Mouse (Mus musculus) intestine, embryonic 14.5 days (tissue): ENCODE measurements around the gene Tomm70a. TPM values are rescaled to one million over a fixed set of nuclear protein-coding genes. Genes with fewer than 3 reads are reported as not detected.

Experiments used
- ATAC-seq: fragments of 200-750 bp; cut with Nextera tagmentation; replicated peaks from 2 replicates; pipeline ENCODE4 v1.8.0; 2017; ENCODE audit warnings: low read depth, moderate number of reproducible peaks, moderate TSS enrichment, moderate library complexity; ENCODE audit not compliant: low FRiP score, low TSS enrichment
- DNase-seq: peaks from one replicate; pipeline ENCODE4 v3.0.0-alpha.2; 2018; ENCODE audit warnings: low spot score
- H3K27ac ChIP-seq: fragments of 300-500 bp; sonication (generic); 2 replicates; pipeline ENCODE4 v1.5.1; 2014; ENCODE audit warnings: low read depth, mild to moderate bottlenecking, control low read depth
- H3K27me3 ChIP-seq: fragments of 300-500 bp; sonication (generic); replicated peaks from 2 replicates; pipeline ENCODE4 v1.6.1; 2014; ENCODE audit warnings: low read length, control low read depth; ENCODE audit not compliant: control insufficient read depth, insufficient read depth
- H3K36me3 ChIP-seq: fragments of 300-500 bp; sonication (generic); 2 replicates; pipeline ENCODE4 v1.6.1; 2014; ENCODE audit warnings: low read length, control low read depth; ENCODE audit not compliant: control insufficient read depth, insufficient read depth
- H3K4me1 ChIP-seq: fragments of 300-500 bp; sonication (generic); replicated peaks from 2 replicates; pipeline ENCODE4 v1.6.1; 2014; ENCODE audit warnings: low read length, control low read depth, mixed read lengths; ENCODE audit not compliant: control insufficient read depth, insufficient read depth
- H3K4me2 ChIP-seq: fragments of 300-500 bp; sonication (generic); 2 replicates; pipeline ENCODE4 v1.6.1; 2014; ENCODE audit warnings: low read length
- H3K4me3 ChIP-seq: fragments of 300-500 bp; sonication (generic); 2 replicates; pipeline ENCODE4 v1.5.1; 2014; ENCODE audit warnings: low read depth, low read length, control low read depth, mixed read lengths
- H3K9ac ChIP-seq: fragments of 300-500 bp; sonication (generic); 2 replicates; pipeline ENCODE4 v1.6.1; 2014; ENCODE audit warnings: mild to moderate bottlenecking, low read length
- H3K9me3 ChIP-seq: fragments of 300-500 bp; sonication (generic); 2 replicates; pipeline ENCODE4 v1.6.1; 2016; ENCODE audit warnings: low read length, control low read depth; ENCODE audit not compliant: control insufficient read depth
- WGBS: fragments of 180-500 bp; shearing (Covaris S2); extraction: QIAGEN DNeasy Blood & Tissue Kit; methylation state at CpG from one replicate; pipeline ENCODE4 v1.1.7; 2014; 5-methylcytosine and 5-hydroxymethylcytosine counted together
- polyA plus RNA-seq: library from polyadenylated mRNA; unstranded; fragments of >200 nt; fragmentation: Nextera tagmentation; extraction: Ambion mirVana; gene quantifications from 2 replicates; pipeline ENCODE4 v1.2.1, GENCODE M21; 2014

Gene Tomm70a
- polyA plus RNA-seq, 1 experiment from 2014 or later: 61.4 TPM

DNA sequence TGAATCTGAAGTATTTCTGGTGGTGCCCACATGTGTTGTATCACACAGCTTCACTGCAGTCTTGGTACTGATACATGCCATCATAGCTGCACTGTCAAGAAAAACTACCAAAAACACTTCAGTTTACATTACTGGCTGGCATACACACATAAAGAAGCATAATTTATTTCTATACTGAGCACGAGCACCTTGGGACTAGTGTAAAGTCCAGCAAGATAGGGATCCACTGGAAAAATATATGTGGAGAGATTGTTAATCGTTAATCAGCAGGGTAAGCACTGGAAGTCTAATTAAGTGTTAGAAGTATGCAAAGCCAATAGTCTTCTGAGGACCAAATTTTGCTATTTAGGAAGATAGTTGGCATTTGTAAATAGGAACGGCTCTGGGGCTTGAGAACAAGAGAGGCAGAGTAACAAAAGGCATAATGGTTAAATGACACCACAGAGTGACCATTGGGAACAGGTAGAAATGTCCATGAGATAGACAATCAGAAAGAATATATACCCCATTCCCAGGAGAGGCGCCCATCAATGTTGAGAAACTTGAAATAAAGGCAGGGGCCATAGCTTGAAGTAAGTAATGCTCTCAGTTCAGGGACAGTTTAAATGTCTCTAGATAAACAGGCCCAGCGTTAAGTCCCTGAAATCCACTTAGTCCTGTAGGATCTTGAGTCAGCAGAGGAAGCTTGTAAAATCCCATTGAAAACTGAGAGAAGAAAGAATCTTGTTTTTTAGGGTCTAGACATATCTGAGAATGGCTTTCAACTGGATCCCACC lies 15.1 kb upstream of the Tomm70a start:
- Histone ChIP-seq H3K9ac (no peak overlapping the region), H3K4me2 (no peak overlapping the region), H3K4me3 (no peak overlapping the region), H3K27ac (no peak overlapping the region), H3K36me3 (no peaks in the 10 kb centered on the region), H3K9me3 (no peaks in the 10 kb centered on the region), H3K4me1 (no peaks in the 10 kb centered on the region), H3K27me3 (no peaks in the 10 kb centered on the region)
- no peak for DNase-seq
- WGBS: 72% methylated on average over 5 of the region's 5 CpGs
- no peak for ATAC-seq

DNA sequence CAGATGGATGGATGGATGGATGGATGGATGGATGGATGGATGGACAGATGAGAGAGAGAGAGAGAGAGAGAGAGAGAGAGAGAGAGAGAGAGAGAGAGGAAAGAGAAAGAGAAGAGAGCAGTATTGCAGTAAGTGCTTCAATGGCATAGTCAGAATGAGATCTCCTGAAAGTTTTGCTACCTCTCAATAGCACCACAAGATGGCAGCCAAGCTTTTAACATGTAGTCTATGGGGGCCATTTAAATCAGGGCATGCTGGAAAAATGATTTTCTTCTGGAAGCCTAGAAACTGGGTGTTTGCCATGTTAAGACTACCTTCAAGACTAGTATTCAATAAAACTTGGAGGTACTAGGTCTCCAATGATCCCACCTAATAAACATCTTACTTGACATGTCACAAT lies 5.4 kb upstream of the Tomm70a start:
- Histone ChIP-seq H3K9me3 (no peaks in the 10 kb centered on the region), H3K4me1 (no peaks in the 10 kb centered on the region), H3K27me3 (no peaks in the 10 kb centered on the region), H3K4me2 (no peak overlapping the region), H3K9ac (no peak overlapping the region), H3K27ac (no peak overlapping the region), H3K4me3 (no peak overlapping the region), H3K36me3 (no peaks in the 10 kb centered on the region)
- DNase-seq: no peak
- ATAC-seq: no peak

DNA sequence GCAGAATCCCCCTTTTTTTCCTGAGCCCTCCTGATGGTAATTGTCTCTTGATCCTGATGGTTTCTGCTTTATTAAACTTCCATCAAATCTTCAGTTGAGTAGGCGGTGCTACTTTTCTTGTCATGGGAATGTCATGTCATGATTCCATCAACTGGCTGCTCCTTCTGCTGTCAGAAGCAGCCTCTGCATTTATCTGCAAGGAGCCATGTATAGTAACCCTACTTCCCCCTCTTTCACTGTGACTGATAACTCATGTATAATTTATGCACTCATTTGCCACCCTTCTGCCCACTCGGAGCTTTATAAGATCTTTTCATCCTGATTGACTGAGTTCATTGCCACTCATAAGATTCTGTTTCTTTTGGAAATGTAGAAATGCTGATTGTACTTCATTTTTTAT lies 3.9 kb upstream of the Tomm70a start:
- no peak overlapping the region for H3K4me3 ChIP-seq
- no peak overlapping the region for H3K9ac ChIP-seq
- WGBS: 86% methylated on average over 2 of the region's 2 CpGs
- DNase-seq: no peak
- H3K4me2 ChIP-seq: no peak overlapping the region
- H3K36me3 ChIP-seq: no peaks in the 10 kb centered on the region
- peaks cover under 1% of the 10 kb centered on the region; the same call in 1 of the 2 replicates for H3K4me1 ChIP-seq
- H3K9me3 ChIP-seq: no peaks in the 10 kb centered on the region
- no peak for ATAC-seq
- H3K27ac ChIP-seq: no peak overlapping the region
- H3K27me3 ChIP-seq: no peaks in the 10 kb centered on the region

DNA sequence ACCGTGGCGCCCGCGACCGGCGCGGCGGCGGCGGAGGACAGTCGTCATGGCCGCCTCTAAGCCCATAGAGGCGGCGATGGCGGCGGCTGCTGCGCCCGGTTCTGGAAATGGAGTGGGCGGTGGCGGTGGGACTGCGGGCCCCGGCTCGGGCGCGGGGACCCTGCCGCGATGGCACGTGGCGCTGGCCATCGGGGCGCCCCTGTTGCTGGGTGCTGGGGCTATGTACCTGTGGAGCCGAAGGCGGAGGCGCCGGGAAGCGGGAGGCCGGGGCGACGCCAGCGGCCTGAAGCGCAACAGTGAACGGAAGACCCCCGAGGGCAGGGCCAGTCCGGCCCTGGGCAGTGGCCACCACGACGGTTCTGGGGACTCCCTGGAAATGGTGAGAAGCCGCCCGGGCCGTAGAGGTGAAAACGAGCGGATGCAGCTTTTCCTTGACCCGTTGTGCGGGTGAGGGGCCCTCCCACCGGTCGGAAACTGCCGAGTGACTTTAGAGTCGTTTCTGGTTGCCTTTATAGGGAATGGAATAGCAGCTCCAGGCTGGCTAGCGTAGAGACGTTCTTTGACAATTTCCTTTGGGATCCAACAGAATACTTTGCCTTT lies 413 bp downstream of the Tomm70a start:
- under 1% methylated on average over 58 of the region's 59 CpGs for WGBS
- peak overlapping the region; percentile 90 for H3K27ac ChIP-seq
- peak overlapping the region; percentile 95 for H3K4me3 ChIP-seq
- no peaks in the 10 kb centered on the region for H3K27me3 ChIP-seq
- peak overlapping the region; percentile 83 for H3K4me2 ChIP-seq
- peaks cover 15% of the 10 kb centered on the region for H3K4me1 ChIP-seq
- DNase-seq: no peak
- ATAC-seq: peak; percentile 58
- no peaks in the 10 kb centered on the region for H3K9me3 ChIP-seq
- H3K9ac ChIP-seq: peak overlapping the region; percentile 92
- H3K36me3 ChIP-seq: peaks cover 4% of the 10 kb centered on the region; the same call in 1 of the 2 replicates

DNA sequence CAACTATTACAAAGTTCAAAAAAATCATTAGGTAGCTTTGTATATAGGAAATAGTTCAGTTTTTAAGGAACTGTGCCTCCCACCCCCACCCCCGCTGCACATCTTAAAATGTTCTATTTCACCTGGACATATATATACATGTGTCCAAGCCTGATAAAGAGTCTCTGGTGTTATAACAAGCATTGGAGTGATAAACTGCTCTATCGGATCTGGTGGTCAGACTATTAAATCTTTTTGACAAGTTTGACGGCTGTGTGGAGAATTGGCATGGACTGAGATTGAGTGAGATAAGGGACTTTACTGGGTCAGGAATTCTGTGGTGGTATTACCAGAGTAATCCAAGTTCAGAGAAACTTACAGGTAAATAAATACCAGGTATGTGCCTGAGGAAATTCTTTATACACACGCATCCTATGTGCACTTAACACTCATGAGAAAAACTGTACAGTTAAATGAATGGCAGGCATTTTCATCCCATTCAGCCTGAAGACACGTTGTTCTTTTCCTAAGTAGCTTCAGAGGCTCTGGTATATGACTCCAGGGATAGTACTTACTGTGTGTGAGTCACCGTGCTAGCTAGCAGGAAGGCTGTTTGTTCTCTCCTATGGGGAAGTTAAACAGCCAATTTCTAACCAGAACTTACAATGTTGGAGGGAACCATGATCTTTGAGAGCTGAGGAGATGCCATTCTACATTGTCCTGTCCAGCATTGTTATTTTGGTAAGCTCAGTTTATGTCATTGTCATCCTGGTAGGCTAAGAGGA lies 1.4 kb downstream of the Tomm70a start:
- Histone ChIP-seq H3K36me3 (peaks cover 4% of the 10 kb centered on the region; the same call in 1 of the 2 replicates), H3K4me1 (peaks cover 15% of the 10 kb centered on the region), H3K27me3 (no peaks in the 10 kb centered on the region), H3K9me3 (no peaks in the 10 kb centered on the region), H3K4me2 (peak overlapping the region; percentile 83), H3K9ac (peak overlapping the region; percentile 92), H3K27ac (no peak overlapping the region), H3K4me3 (peak overlapping the region; percentile 95)
- DNase-seq (no peak), ATAC-seq (no peak)
- 41% methylated on average over 6 of the region's 6 CpGs for WGBS

DNA sequence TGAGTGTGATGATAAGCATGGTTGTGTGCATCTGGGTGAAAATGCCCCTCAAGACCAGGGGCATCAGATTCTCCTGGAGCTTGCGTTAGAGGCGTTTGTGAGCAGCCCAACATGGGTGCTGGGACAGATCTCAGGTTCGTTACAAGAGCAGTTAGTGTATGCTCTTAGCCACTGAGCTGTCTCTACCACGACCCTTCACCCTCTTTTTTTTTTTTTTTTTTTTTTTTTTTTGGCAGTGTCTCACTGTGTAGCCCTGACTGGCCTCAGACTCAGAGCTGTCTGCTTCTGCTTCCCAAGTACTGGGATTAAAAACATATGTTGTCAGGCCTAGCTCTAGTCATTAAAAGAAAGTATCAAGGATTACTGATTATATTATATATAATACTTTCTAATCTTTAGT lies 4.8 kb downstream of the Tomm70a start:
- ATAC-seq (no peak), DNase-seq (no peak)
- peaks cover 4% of the 10 kb centered on the region; the same call in 1 of the 2 replicates for H3K36me3 ChIP-seq
- H3K4me1 ChIP-seq: peaks cover 18% of the 10 kb centered on the region
- no peak overlapping the region for H3K27ac ChIP-seq
- H3K9ac ChIP-seq: no peak overlapping the region
- 88% methylated on average over 4 of the region's 4 CpGs for WGBS
- H3K27me3 ChIP-seq: no peaks in the 10 kb centered on the region
- no peak overlapping the region for H3K4me3 ChIP-seq
- no peak overlapping the region for H3K4me2 ChIP-seq
- no peaks in the 10 kb centered on the region for H3K9me3 ChIP-seq

DNA sequence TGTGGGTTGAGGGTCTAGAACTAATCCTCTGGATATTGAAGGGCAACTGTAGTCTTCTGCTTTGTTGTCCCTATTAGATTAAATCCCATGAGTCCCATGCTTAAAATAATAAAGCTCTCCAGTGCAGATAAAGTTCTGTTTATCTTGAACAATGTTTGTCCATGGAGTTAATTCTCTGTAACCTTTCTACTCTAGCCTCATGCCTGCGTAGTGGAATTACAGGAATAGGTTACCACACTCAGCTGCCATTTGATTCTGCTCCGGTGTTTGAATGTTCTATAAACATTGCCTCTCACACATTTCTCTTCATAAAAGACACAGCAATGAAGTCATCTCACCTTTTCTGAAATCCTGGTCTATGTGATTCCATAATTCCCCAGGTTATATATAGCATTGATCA lies 6.3 kb downstream of the Tomm70a start:
- 60% methylated on average over 2 of the region's 2 CpGs for WGBS
- peaks cover 4% of the 10 kb centered on the region; the same call in 1 of the 2 replicates for H3K36me3 ChIP-seq
- DNase-seq (no peak), ATAC-seq (no peak)
- H3K27ac ChIP-seq: no peak overlapping the region
- no peaks in the 10 kb centered on the region for H3K9me3 ChIP-seq
- H3K27me3 ChIP-seq: no peaks in the 10 kb centered on the region
- no peak overlapping the region for H3K9ac ChIP-seq
- H3K4me3 ChIP-seq: no peak overlapping the region
- peaks cover 15% of the 10 kb centered on the region for H3K4me1 ChIP-seq
- H3K4me2 ChIP-seq: no peak overlapping the region

DNA sequence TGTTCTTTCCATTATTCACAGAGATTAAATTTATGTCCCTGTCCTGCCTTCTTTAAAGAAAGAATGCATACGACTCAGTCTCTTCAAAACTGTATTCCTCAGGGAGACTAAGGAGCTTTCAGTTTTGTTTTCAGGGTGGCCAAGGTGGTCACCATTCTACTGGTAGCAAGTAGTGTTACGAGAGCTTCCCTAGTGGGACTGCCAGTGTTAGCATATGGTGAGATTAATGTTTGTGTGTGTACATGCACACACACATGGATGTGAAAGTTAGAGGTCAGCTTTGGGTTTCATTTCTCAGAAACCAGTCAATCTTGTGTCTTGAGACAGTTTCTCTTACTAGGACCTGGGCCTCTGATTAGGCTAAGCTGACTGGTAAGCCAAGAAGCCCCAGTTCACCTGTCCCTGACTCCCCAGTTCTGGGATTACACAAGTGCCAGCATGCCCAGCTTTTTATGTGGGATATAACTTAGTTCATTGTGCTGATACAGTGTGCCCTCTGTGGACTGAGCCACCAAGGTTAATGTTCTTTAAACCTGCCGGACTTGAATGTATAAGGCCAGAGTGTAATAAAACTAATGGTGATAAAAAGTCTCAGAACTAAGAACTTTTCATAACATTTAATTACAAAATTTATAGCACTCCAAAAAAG lies 9.4 kb downstream of the Tomm70a start:
- H3K9me3 ChIP-seq: no peaks in the 10 kb centered on the region
- no peak for ATAC-seq
- H3K4me1 ChIP-seq: 0 out of 2 replicates have a peak, but pooled peaks cover 3% of the 10 kb centered on the region
- H3K4me3 ChIP-seq: no peak overlapping the region
- H3K27ac ChIP-seq: no peak overlapping the region
- 72% methylated on average over 3 of the region's 3 CpGs for WGBS
- H3K9ac ChIP-seq: no peak overlapping the region
- no peak for DNase-seq
- peaks cover 15% of the 10 kb centered on the region for H3K36me3 ChIP-seq
- no peaks in the 10 kb centered on the region for H3K27me3 ChIP-seq
- no peak overlapping the region for H3K4me2 ChIP-seq
